Mouse (Mus musculus) regulatory T cell (primary cell): ENCODE measurements around the gene Lin7a.

ENCODE experiments used
- in situ Hi-C: fragments of 300-600 bp; cut with MboI, MseI; formaldehyde crosslinking; loops from one replicate; pipeline ENCODE4 v1.15.1; 2025; ENCODE audit warnings: high pct_unique_total_duplicates

Lin7a gene

DNA sequence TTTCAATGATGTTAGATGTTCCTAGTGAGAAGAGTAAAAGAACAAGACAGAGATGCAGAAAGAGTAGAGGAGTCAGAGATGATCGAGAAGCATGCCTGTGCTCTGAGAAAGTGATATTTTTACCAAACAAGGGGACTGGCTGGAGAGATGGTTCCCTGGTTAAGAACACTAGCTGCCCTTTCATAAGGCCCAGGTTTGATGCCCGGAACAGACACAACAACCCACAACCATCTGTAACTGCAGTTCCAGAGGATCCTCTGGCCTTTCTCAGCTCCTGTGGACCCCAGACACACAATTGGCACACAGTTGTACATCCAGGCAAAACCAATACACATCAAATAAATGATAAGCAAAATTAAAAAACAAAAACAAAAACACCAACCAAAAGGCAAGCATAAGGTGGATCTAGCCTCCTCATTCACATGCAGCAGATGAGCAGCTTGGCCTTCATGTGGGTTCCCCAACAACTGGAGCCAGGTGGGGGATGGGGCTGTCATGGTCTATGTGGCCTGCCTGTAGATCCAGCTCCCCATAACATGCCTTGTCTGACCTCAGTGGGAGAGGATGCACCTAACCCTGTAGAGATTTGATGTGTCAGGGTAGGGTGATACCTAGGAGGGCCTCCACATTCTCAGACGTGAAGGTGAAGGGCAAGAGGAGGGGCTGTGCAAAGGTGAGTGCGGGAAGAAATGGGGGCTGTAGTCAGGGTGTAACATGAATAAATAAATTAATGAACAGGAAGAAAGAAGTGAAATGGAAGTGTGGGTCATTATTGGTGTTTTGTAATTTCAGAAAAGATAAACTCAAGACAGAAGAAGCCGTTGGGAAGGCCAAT lies 178.2 kb downstream of the Lin7a start:
- in situ Hi-C loops = no loop called here

DNA sequence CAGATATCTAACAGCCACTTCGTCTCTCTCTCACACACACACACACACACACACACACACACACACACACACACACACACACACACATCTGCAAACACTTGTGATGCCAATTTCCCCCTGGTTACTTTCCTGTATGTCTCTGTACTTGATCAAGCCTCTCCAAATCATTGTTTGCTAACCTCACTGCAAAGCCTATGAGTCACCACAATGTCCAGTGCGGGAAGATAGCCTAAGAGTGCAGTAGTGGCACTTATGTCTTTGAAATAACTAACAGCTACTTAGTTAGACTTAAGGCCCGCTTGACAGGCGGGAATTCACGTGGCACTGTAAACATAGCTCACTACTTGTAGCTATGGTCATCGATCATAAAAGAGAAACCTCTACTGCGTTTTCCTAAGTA lies 196.3 kb downstream of the Lin7a start:
- in situ Hi-C loops = no loop called here
